Mouse (Mus musculus): ENCODE measurements around the gene Uhrf1. TPM values are rescaled to one million over a fixed set of nuclear protein-coding genes. Genes with fewer than 3 reads are reported as not detected.

Uhrf1 gene
- total RNA-seq, 1 experiment from 2014 or later, result 147 TPM

DNA sequence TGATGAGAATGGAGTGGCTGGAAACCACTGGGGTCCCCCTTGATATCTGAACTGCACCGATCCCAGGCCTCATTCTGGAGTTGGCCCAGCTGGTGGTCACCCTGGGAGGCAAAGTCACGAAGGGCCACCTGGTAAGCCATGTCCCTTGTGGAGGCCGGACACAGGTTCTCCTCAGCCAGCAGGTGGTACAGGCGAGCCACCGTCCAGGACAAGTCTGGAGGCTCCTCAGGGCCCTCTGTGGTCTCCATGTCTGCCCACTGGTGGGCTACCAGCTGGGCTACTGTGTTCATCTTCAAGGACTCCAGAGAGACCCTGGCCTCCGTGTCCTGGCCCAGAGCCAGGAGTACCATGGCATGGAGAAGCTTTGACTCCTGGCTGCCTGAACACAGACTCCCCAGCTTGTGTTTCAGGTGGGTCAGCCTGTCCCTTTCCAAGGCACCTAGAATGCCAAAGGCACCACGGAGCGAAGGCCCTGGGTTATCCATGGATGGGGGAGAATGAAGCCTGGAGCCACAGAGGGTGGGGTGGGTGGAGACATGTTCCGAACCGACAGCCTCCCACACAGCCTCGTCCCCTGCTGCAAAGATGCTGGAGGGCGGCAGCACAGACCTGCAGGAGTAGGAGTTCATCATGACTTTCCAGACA lies 31.4 kb upstream of the Uhrf1 start:
- ATAC-seq (replicated peaks in 1 of 2; ENCODE audit: insufficient read depth in 1 of 2, low FRiP score in 2 of 2, low TSS enrichment in 1 of 2, low read depth in 1 of 2, poor library complexity in 2 of 2, severe bottlenecking in 2 of 2), result no peak

DNA sequence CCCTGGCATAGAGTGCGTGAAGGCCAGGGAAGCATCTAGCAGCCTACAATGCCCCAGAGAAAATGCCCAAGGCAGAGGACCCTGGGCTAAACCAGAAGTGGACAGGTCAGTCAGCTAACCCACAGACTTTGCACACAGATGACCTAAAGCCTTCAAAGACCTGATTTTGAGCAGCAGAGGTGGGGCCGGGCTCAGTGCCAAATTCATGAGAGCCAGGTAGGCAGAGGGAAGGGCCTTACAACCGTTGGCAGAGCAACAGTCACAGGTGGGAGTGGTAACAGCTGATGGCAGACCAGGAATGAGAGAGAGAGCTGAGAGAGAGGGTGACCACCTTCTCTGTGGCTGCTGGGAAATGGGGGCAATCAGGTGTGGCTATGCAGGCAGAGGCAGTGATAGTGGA lies 30.5 kb upstream of the Uhrf1 start:
- ATAC-seq (replicated peaks in 1 of 2; ENCODE audit: insufficient read depth in 1 of 2, low FRiP score in 2 of 2, low TSS enrichment in 1 of 2, low read depth in 1 of 2, poor library complexity in 2 of 2, severe bottlenecking in 2 of 2), result no peak

DNA sequence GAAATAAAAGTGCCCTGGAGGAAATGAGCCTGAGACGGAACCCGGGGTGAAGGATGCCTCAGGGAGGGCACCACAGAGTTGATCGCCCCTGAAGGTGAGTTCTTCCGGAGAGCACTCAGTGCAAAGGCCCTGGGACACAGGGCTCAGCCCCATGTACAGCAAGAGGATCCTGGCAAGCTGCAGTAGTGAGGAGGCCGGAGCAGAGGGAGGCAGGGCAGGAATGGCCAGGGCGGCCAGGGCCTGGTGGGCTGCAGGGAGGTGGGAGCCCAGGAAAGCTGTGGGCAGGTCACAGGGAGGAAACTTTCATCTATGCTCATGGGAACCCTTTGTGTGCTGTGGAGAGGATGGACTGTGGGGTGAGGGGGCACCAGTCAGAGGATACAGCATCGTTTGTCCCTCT lies 29.6 kb upstream of the Uhrf1 start:
- no peak for ATAC-seq (replicated peaks in 1 of 2; ENCODE audit: insufficient read depth in 1 of 2, low FRiP score in 2 of 2, low TSS enrichment in 1 of 2, low read depth in 1 of 2, poor library complexity in 2 of 2, severe bottlenecking in 2 of 2)

DNA sequence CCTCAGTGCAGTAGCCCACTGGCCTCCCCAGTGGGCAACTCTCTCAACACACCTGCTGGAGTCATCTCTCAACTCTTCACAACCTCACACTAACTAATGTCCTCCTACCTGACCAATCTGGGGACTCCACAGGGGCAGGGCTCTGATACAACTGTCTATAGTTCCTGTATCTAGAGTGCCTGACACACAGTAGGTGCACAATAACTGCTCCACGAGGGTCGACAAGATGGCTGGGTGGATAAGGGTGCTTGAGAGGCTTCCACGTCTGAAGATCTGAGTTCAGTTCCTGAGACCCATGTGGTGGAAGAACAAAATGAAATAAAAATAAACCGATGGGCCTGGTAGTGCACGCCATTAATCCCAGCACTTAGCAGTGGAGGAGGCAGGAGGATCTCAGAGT lies 29.1 kb upstream of the Uhrf1 start:
- no peak for ATAC-seq (replicated peaks in 1 of 2; ENCODE audit: insufficient read depth in 1 of 2, low FRiP score in 2 of 2, low TSS enrichment in 1 of 2, low read depth in 1 of 2, poor library complexity in 2 of 2, severe bottlenecking in 2 of 2)

DNA sequence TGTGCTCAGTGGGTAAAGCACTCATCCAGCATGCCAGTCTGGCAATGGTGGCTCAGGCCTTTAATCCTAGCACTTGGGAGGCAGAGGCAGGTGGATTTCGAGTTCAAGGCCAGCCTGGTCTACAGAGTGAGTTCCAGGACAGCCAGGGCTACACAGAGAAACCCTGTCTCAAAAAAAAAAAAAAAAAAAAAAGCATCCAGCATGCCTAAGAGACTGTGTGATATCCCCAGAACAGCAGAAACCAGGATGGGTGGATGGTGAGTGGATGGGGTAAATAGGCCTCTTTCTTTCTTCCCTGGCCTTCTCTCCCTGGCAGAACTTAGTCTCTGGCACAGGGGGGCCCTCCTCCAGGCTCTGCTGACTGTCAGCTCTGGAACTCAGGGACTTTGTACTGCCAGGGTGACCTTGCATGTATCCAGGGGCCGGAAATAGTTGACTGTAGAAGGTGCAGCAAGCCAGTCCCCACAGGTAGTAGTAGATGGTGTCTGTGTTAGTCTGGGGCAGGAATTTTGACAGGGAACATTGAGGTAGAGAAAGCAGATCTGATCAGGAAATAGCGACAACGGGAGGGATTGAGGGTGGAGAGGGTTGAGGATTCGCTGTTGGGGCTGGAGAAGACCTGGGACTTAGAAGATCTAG lies 27.2 kb upstream of the Uhrf1 start:
- no peak for ATAC-seq (replicated peaks in 1 of 2; ENCODE audit: insufficient read depth in 1 of 2, low FRiP score in 2 of 2, low TSS enrichment in 1 of 2, low read depth in 1 of 2, poor library complexity in 2 of 2, severe bottlenecking in 2 of 2)

DNA sequence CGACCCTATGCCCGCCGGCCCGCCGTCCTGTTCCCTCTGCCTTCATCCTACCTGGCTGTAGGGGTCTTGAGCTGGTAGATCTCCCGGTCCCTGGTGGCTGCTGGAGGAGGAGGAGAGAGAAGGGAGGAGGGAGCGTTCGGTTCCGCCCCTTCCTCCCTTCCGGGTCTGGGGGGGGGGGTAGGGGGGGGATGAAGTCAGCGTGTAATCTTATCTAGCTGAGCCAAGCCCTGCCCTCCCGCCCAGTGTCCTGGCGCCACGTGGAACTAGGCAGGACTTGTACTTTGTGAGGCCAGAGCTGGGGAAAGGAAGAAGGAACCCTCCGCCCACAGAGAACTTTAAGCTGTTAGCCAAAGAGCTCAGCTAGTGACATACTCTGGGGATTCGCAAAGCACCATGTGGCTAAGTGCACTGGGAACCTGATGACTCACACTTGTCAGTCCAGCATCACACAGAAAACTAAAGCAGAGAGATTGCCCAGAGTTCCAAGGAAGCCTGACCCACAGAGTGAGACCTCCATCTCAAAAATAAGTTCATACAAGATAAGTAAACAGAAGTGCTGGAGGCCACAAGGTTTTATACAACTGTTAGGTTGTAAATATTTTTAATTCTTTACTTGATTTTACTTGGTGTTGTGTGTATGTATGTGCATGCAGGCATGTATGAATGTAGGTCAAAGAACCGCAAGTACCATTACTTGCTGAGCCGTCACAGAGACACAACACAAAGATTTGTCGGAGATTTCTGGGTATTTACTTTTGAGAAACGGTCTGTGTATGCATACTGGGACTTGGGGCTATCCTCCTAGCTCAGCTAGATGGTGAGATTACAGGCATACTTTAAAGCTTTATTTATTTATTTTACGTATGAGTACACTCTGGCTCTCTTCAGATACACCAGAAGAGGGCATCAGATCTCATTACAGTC lies 26.2 kb upstream of the Uhrf1 start, which contains the start of gene Ticam1:
Gene Ticam1, minus strand, starts transcription at position 144 of the 924 bp plus-strand sequence.
- ATAC-seq (replicated peaks in 1 of 2; ENCODE audit: insufficient read depth in 1 of 2, low FRiP score in 2 of 2, low TSS enrichment in 1 of 2, low read depth in 1 of 2, poor library complexity in 2 of 2, severe bottlenecking in 2 of 2), result peak; percentile 88 to 91

DNA sequence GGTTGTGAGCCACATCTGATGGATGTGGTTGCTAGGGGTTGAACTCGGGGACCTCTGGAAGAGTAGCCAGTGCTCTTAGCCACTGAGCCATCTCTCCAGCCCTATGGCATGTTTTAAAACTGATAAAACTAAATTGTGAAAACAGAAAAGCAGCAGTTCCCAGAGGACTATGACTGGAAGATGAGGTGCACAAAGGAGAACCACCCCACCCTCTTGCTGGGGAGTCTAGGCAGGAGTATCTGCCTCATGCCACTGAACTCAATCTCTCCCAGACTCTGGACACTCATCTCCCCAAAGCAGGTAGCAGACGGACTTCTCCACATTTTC lies 25.6 kb upstream of the Uhrf1 start:
- ATAC-seq (replicated peaks in 1 of 2; ENCODE audit: insufficient read depth in 1 of 2, low FRiP score in 2 of 2, low TSS enrichment in 1 of 2, low read depth in 1 of 2, poor library complexity in 2 of 2, severe bottlenecking in 2 of 2), result no peak

DNA sequence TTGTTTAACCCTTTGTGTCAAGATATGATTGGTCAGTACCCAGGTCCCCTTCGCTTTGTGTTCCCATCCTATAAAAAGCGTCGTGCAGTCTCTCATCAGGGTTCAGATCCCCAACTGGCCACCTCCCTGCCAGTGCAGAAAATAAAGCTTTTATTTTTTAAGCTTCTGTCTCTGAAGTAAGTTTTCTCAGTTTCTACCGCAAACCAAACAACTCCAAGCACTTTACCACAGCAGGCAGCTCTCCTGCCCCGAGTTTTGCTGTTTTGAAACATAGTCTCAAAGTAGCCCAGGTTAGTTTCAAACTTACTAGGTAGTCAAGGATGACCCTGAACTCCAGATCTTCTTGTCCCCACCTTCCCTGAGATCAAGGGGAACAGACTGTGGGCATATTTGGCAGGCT lies 24.8 kb upstream of the Uhrf1 start:
- no peak for ATAC-seq (replicated peaks in 1 of 2; ENCODE audit: insufficient read depth in 1 of 2, low FRiP score in 2 of 2, low TSS enrichment in 1 of 2, low read depth in 1 of 2, poor library complexity in 2 of 2, severe bottlenecking in 2 of 2)

DNA sequence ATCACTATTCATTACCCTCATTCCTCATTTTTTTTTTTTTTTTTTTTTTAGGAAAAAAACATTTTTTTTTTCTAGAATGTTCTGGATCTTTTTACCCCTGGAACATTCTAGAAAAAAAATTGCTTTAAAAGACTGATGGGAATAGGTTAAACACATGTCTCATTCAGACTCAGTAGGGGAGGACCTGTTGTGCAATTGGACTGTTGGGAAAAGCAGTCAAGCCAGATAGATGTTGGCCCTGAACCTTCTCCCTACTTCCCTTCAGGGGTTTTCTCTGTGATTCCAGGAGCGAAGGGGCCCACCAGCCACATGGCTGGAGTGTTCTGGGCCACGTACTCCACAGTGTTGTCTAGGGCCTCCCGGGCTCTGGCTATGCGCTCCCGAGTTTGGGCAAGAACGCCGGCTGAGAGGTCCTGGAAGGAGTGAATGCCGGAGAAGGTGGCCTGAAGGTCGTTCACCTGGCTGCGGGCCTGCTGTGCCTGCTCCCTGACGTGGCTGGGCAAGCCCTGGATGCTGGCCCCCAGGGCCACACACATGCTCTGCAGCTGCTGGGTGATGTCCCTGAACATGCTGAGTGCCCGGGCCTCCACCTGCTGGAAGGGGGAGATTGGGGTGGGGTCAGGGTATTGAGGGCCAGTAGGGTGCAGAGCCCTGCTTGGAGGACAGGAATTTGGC lies 23.5 kb upstream of the Uhrf1 start:
- no peak for ATAC-seq (replicated peaks in 1 of 2; ENCODE audit: insufficient read depth in 1 of 2, low FRiP score in 2 of 2, low TSS enrichment in 1 of 2, low read depth in 1 of 2, poor library complexity in 2 of 2, severe bottlenecking in 2 of 2)

DNA sequence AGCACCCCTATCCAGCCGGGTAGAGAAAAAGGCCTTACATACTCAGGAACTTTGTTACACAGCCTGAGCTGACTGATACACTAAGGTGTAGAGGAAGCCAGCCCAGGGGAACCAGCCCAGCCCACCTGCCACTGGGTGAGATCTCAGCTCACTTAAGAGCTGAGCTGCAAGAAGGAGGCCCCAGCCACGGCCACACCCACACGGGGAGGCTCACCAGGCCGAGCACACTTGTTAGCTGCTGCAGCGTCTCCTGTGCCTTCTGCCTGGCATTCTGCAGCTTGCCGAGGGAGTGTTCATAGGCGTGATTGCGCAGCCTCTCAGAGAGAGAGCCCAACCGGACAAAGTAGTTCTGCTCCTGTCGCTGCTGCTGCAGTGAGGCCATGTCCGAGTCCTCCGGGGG lies 21.9 kb upstream of the Uhrf1 start:
- peak in 1 of 2 experiments; percentile 23; a peak in 1 of 4 replicates for ATAC-seq (replicated peaks in 1 of 2; ENCODE audit: insufficient read depth in 1 of 2, low FRiP score in 2 of 2, low TSS enrichment in 1 of 2, low read depth in 1 of 2, poor library complexity in 2 of 2, severe bottlenecking in 2 of 2)

DNA sequence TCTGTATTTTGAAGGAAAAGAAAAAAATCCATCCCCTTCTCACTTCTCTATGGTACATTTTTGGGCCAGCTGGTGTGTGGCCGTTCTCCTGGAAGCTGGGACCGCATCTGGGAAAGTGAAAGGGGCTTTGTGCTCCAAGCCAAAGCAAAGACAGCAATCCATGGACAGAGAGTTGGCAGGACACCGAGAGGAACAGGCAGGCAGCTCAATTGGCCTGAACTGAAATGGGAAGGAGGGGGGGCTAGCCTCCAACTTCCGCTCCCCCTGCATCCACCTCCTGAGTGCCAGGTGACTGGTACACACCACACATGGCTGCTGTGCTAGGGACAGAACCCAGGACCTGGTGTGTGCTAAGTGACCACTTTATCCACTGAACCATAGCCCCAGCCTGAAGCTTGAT lies 20.3 kb upstream of the Uhrf1 start:
- ATAC-seq (replicated peaks in 1 of 2; ENCODE audit: insufficient read depth in 1 of 2, low FRiP score in 2 of 2, low TSS enrichment in 1 of 2, low read depth in 1 of 2, poor library complexity in 2 of 2, severe bottlenecking in 2 of 2), result no peak

DNA sequence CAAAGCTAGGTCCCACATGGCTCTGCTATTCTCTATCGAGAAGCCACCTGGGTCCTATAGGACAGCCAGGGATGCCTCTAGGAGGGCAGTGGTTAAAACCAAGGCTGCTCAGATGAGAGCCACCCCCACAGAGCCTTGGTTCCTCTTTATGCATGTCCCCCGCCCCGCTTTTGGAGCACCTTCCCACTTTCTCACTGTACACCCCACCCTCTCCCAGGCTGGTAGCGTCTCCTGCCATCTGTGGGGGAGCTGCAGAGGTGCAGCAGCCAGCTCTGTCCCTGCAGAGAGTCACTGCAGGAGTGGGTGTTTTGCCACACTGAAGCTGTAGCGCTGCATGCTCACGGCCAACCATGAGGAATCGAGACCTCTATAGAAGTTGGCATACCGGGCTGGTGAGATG lies 19.8 kb upstream of the Uhrf1 start:
- ATAC-seq (replicated peaks in 1 of 2; ENCODE audit: insufficient read depth in 1 of 2, low FRiP score in 2 of 2, low TSS enrichment in 1 of 2, low read depth in 1 of 2, poor library complexity in 2 of 2, severe bottlenecking in 2 of 2), result peak; percentile 19 to 58; a peak in 3 of 4 replicates

DNA sequence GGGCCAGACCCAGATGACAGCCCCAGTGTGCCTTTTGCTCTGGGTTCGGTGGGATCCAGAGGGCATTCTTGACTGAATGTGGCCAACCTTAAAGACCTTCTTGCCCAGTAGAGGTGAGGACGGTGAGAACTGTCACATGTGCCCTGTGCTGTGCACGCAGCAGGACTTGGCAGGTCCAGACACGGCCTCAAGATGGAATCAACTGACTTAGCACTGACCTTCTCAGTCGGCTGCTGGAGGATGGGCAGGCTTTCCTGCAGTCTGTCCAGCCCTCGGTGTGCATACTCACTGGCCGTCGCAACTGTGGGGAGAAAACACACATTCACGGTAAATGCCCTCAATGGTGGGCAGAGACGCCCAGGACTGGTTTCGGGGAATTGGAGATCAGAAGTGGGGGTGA lies 17.1 kb upstream of the Uhrf1 start:
- ATAC-seq (replicated peaks in 1 of 2; ENCODE audit: insufficient read depth in 1 of 2, low FRiP score in 2 of 2, low TSS enrichment in 1 of 2, low read depth in 1 of 2, poor library complexity in 2 of 2, severe bottlenecking in 2 of 2), result no peak

DNA sequence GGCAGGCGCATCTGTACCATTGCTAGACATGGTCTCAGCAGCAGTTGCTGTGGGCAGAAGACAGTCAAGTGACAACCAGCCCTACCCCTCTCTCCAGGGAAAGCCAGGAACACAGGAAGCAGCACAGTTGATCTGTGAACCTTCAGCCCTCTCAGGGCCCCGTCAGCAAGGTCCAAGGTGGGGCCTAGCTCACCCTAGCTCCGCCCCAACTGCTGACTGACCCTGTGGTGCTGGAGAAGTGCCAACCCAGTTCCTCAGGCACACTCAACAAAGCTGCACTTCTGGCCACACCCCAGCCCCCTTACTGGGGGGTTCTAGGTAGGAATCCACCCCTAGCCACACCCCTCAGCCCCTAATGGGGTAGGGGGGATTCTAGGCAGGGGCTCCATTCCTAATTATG lies 15.3 kb upstream of the Uhrf1 start:
- no peak for ATAC-seq (replicated peaks in 1 of 2; ENCODE audit: insufficient read depth in 1 of 2, low FRiP score in 2 of 2, low TSS enrichment in 1 of 2, low read depth in 1 of 2, poor library complexity in 2 of 2, severe bottlenecking in 2 of 2)

DNA sequence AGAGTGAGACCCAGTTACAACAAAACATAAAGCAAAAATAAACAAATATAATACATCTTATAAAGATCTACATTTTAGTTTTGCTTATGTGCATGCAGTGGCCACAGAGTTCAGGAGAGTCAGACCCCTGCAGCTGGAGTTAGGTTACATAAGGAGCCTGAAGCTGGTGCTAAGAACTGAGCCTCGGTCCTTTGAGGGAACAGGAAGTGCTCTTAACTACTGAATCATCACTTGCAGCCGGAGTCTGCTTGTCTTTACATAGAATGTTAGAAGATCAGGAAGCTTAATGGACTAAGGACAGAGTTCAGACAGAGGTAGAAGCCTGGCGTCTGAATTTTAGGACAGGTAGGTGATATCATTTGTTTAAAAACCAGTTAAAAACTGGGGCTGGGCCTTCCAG lies 14.3 kb upstream of the Uhrf1 start:
- ATAC-seq (replicated peaks in 1 of 2; ENCODE audit: insufficient read depth in 1 of 2, low FRiP score in 2 of 2, low TSS enrichment in 1 of 2, low read depth in 1 of 2, poor library complexity in 2 of 2, severe bottlenecking in 2 of 2), result no peak

DNA sequence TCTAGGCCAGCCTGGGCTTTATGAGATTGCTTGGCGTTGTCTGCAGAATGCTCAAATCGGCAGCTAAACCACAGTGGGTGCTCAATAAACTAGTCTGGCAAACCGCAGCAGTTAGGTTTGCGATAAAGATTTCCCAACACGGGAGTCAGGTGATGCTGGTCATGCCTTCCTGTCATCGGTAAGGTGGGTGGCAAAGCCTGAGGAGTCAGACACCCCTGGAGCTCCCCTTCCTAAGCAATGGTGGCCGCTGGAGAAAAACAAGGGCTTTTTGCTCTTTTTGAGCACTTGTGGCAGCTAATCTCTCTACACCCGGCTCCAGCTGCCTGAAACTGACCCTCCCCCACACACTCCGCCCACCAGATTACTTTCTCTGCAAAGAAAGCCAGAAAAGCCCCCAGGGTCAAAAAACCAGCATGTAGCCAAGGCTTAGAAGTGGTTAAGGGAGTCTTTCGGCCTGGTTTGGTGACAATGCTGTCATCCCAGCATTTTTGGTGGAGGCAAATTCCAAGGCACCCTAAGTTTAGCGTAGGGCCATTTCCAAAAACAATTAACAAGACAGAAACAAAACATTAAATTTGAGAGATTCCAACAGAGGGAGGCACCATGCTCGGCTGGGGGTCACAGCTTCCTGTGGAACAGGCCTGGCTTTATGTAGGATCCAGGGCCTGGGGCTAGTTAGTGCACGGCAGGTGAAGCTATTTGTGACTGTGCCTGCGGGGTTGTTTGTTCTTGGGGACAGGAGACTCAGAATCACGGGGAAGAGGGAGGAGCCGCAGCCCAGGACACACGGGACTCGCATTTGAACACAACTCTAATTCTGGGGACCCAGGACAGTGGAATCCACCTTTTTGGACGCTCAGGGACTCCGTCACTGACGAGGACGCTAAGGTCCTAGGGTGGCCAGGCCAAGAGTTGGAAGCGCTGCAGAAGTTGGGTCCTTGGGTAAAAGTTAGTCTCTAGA lies 13.5 kb upstream of the Uhrf1 start:
- peak in 1 of 2 experiments; percentile 4; a peak in 1 of 4 replicates for ATAC-seq (replicated peaks in 1 of 2; ENCODE audit: insufficient read depth in 1 of 2, low FRiP score in 2 of 2, low TSS enrichment in 1 of 2, low read depth in 1 of 2, poor library complexity in 2 of 2, severe bottlenecking in 2 of 2)
